Mouse (Mus musculus) layer of hippocampus, postnatal 36 days (tissue): ENCODE measurements around the gene Cyp2d11. TPM values are rescaled to one million over a fixed set of nuclear protein-coding genes. Genes with fewer than 3 reads are reported as not detected.
"Not testable (repeated sequence)": the region's sequence is repeated elsewhere in the genome, so short reads cannot be mapped to it uniquely, and the experiment has no call there.

Experiments
- DNase-seq, 2 experiments: peaks; one replicate each; pipeline ENCODE4 v3.0.0; 2022
- total RNA-seq, 2 experiments: library from RNA; stranded (reverse); gene quantifications; 2 replicates each; pipeline ENCODE4 v1.2.3; 2021

Cyp2d11 gene
- not detected for total RNA-seq

GRCm38 (mm10) chr15:82393922-82394321 lies at the start of gene Cyp2d11:
Cyp2d11 (minus strand) TSS chr15:82394022.
- not testable (repeated sequence) for DNase-seq

- DNase-seq = no peak
These were observed 44.3 kb upstream of the Cyp2d11 start for GRCm38 (mm10) chr15:82437975-82438617.

DNA sequence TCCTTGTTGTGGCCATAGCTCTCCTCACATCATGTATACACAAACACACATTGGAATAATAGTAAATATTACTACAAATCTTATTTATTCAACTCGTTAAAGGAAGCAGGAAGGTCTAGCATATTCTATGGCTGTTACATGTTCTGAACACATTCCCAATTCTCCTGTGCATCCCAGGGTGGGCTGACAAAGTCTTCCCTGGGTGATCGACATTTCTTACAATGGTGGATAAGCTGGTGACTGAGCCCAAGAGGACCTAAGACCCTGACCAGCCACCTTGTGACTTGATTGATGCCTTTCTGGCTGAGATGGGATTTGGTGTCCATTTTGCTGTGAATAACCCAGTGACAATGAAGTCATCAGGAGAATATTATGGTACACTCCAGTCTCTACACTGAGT lies 41.8 kb upstream of the Cyp2d11 start:
- DNase-seq = no peak

GRCm38 (mm10) chr15:82435011-82435410 lies 41.2 kb upstream of the Cyp2d11 start:
- DNase-seq = no peak

- no peak for DNase-seq
These were observed 40.7 kb upstream of the Cyp2d11 start for GRCm38 (mm10) chr15:82434541-82434940.

- no peak for DNase-seq
These were observed 39.8 kb upstream of the Cyp2d11 start for GRCm38 (mm10) chr15:82433621-82434020.

GRCm38 (mm10) chr15:82433137-82433536 lies 39.3 kb upstream of the Cyp2d11 start, which contains the start of gene Cyp2d9:
Cyp2d9 (plus strand) TSS chr15:82433437.
- no peak for DNase-seq

- no peak for DNase-seq
These were observed 29.6 kb upstream of the Cyp2d11 start for GRCm38 (mm10) chr15:82423471-82423870.

GRCm38 (mm10) chr15:82422935-82423334 lies 29.1 kb upstream of the Cyp2d11 start:
- DNase-seq = no peak

GRCm38 (mm10) chr15:82418616-82419015 lies 24.8 kb upstream of the Cyp2d11 start:
- DNase-seq = no peak

DNA sequence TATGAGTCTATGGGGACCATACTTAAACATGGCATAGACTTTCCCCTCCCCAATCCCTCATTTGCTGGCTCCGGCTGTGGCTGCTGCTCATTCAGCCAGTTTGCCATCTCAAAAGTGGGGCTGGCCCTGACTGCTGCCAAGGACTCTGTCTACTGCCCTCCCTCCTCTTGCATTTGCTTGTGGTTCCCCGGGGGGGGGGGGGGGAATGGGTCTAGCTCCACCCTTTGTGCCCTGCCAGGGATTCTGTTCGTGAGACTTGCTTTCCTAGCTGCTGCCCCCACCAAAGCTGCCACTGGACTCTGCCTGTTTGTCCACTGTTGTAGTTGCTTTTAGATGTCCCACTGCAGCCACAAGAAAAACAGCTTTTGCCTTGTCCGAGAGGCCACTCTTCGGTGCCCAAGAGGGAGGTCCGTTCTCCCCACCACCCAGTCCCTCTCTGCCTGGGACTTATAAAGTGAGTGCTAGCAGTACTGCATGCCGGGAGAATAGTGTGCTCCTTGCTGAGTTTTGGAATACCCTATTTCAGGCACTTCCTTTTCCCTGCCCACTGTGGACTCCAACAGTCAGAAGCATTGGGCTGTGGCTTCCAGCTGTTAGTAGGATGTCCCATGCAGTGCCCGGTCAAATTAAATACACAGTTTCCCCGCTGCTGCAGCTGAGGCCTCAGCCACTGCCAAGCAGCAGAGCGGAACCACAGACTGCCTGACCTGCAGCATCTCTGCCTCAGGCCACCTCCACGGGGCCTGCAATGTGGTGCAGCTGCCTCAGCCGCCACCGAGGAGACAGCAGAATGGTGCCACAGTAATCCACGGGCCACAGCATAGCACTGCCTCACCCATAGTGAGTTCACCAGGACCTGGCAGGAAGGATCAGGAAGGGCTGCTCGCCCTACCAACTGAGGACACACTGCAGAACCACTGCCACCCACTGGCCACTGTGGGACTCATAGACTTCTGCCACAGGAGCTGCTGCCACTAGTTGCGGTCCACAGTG lies 23.3 kb upstream of the Cyp2d11 start:
- DNase-seq = peak; percentile 79 to 85

DNA sequence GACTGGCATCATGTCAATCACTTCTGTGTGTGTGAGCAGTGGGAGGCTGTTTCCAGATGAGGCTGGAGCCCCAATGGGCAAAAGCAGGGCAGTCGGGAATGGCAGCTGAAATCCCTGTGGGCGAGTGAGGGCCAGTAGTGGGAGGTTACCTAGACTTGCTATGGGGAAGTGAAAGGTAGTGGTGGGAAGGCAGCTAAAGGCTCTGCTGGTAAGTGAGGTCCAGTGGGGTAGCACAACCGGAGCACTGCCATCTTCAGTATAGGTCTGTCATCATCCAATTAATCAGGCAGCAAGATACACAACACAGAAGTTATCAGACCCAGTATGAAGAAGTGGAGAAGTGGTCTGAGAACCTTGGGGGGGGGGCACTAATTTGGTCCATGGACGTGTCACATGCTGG lies 13.7 kb upstream of the Cyp2d11 start:
- DNase-seq = no peak

DNA sequence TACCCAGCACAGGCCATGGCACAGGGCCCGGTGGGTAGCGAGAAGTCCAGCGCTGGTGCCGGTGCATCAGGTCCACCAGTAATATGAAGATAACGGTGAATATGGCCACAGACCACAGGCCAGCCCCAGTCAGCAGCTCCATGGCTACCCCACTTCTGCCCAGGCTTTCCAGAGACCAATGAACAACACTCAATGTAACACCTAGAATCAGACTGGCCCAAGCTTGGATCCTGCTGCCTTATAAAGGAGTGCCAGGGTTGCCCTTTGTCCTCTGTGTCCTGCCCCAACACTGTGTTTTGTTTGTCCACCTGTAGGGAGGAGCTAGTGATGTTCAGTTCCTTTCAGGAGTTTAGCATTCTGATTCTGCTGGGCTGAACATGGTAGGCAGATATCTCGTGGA lies 13.2 kb upstream of the Cyp2d11 start, which contains the start of gene Cyp2d10:
Gene Cyp2d10, minus strand, starts transcription at position 215 of the 400 bp plus-strand sequence.
- DNase-seq = no peak

- no peak for DNase-seq
These were observed 10.3 kb upstream of the Cyp2d11 start for GRCm38 (mm10) chr15:82404163-82404562.

DNA sequence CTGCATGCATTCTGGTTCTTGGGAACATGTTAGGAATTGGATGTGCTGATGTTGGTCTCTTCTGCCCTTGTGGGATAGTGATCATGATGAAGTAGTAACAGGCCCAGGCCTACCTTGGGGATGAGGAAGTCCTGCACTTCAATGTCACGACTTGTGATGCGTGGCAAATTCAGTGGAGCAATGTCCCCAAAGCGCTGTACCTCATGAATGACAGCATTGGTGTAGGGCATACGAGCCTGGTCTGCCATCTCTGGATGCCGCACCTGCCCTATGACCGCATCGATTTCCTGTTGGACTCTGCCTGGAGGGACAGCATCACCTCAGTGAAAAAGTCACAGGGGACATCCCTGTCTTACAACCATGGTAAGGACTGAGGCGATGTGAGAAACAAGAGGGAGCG lies 9.8 kb upstream of the Cyp2d11 start:
- DNase-seq = no peak

DNA sequence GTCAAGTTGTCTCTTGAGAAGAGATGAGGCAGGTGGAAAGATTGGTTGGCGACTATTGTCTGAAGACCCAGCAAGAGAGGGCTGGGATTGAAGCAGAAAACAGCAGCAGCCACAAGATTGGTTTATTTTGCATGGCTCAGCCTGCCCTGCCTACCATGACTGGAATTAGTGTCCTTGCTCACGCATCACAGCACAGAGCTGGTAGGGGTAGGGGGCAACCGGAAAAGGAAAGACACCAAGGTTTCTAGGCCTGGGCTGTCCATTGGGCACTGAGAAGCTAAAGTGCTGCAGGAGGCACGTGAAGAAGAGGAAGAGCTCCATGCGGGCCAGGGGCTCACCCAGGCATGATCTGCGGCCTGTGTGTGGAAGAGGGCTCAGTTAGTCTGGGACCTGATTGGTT lies 8.9 kb upstream of the Cyp2d11 start:
- no peak for DNase-seq

DNA sequence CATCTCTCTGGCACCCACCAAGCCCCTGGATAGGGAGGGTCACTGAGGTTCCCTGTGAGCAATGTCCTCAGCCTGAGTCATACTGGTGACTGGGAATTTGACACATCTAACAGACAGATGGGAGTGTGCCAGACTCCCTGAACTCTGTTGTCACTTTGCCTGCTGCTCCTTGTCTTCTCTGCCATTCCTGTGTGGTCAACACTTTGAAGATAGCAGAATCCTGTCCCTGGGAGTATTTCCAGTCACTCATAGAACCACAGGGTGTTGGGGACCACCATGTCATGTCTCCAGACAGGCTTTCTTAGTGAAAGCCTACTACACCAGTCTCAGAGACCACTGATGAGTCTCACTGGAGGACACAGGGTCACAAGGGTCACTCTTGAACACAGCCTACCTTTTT lies 8.3 kb upstream of the Cyp2d11 start:
- DNase-seq = no peak

DNA sequence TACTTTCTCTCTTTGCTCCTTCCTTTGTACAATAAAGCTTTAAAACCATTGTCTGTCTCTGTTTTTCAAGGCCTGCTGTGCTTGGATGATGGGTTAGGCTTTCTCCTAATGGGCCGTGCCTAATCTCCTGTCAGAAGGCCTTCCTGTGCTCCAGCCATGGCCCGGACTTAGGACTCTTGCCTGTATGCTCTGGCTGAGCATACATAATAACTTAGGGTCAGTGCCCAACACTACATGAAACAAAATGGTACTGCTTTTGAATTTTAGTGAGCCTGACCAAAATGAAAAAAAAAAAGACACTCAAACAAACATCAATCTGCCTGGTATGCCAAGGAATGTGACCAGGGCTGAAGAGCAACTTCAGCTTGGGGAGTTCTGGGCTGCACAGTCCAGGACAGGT lies 7.7 kb upstream of the Cyp2d11 start:
- no peak for DNase-seq

- not testable (repeated sequence) for DNase-seq
These were observed 2.1 kb upstream of the Cyp2d11 start for GRCm38 (mm10) chr15:82395955-82396354.

DNA sequence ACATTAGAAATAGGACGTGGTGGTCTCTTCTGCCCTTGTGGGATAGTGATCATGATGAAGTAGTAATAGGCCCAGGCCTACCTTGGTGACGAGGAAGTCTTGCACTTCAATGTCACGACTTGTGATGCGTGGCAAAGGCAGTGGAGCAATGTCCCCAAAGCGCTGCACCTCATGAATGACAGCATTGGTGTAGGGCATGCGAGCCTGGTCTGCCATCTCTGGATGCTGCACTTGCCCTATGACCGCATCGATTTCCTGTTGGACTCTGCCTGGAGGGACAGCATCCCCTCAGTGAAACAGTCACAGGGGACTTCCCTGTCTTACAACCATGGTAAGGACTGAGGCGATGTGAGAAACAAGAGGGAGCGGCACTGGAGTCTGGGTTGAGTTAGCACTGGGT lies 3.9 kb downstream of the Cyp2d11 start:
- not testable (repeated sequence) for DNase-seq

DNA sequence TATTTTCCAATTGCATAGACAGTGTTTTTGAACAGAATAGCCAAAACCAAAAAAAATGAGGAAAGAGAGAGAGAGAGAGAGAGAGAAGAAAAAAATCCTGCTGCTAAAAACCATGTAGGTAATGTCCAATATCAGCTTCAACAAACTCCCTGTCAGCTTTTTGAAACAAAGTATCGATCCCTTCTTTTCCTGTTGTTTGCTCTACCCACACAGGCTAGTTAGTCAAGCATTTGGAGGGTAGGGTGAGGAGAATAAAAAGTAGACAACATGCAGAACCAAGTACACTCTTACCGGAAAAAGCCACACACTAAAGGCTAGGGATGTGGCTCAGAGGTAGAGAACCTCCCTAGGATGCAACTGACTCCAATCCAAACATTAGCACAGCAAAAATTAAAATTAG lies 8.1 kb downstream of the Cyp2d11 start:
- no peak for DNase-seq

- no peak for DNase-seq
These were observed 11.4 kb downstream of the Cyp2d11 start for GRCm38 (mm10) chr15:82382441-82382840.

GRCm38 (mm10) chr15:82380714-82381062 lies 13.1 kb downstream of the Cyp2d11 start:
- no peak for DNase-seq
